Mouse (Mus musculus): ENCODE data around the gene Bcs1l. TPM values are rescaled to one million over a fixed set of nuclear protein-coding genes. Genes with fewer than 3 reads are reported as not detected.

Bcs1l gene
- polyA plus RNA-seq (2017; shearing (Covaris generic)): 10 to 100 TPM; 16.0 to 18.4 TPM

- peak; percentile 93 for ATAC-seq
Measured at GRCm38 (mm10) chr1:74587773-74588445, at the start of gene Bcs1l, which contains the start of gene Zfp142. Gene Bcs1l (plus strand): TSS chr1:74588289. Gene Zfp142 (minus strand): TSS chr1:74588246.

GRCm38 (mm10) chr1:74538650-74539049, 49.4 kb upstream of the Bcs1l start:
- no peak for ATAC-seq

DNA sequence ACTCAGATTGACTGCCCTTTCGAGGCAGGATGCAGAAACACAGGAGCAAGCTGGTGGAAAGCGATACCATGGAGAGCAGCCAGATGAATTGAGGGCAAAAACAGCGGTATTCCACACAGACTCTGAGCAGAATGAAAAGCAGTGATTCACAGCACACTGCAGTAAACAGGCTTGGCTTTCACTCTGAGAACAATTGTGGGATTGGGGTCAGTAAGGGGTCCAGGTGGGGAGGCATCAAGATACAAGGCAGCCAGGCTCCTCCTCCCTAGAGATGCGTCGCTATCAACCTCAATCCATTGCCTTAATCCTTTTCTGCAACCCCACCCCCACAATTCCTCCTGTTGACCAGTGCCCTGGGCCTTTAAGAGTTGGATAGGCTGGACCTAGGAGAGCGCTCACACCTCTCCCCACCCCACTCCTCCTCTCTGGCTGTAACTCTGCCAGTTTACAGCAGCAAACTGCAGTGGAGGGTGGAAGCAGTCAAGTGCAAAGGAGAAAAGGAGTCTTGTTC, 45.6 kb upstream of the Bcs1l start, which contains the start of gene Plcd4:
Gene Plcd4 (plus strand): TSS at position 438 of the 511 bp plus-strand sequence.
- ATAC-seq: no peak

DNA sequence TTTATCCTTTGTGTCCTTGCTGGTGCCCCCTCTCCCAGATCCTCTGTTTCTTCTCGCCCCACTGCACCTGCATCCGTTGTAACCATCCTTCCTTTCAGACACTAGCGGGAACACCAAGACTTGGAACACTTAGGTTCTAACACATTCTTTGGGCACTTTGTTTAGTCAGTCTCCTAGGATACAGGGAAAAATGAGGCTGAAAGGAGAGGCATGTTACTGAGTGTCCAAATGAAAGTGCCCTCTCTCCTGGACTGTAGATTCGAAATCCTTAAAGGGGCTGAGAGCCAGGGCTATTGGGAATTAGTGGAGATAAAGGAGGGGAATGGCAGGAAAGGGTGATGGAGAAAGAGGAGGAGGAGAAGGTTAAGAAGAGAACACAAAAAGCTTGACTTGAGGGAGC, 43.9 kb upstream of the Bcs1l start, which contains the start of gene Usp37:
Gene Usp37 (minus strand): TSS at position 101 of the 400 bp plus-strand sequence.
- ATAC-seq: no peak

- ATAC-seq: no peak
Measured at GRCm38 (mm10) chr1:74559061-74559460, 29.0 kb upstream of the Bcs1l start.

GRCm38 (mm10) chr1:74565834-74566233, 22.3 kb upstream of the Bcs1l start:
- no peak for ATAC-seq

DNA sequence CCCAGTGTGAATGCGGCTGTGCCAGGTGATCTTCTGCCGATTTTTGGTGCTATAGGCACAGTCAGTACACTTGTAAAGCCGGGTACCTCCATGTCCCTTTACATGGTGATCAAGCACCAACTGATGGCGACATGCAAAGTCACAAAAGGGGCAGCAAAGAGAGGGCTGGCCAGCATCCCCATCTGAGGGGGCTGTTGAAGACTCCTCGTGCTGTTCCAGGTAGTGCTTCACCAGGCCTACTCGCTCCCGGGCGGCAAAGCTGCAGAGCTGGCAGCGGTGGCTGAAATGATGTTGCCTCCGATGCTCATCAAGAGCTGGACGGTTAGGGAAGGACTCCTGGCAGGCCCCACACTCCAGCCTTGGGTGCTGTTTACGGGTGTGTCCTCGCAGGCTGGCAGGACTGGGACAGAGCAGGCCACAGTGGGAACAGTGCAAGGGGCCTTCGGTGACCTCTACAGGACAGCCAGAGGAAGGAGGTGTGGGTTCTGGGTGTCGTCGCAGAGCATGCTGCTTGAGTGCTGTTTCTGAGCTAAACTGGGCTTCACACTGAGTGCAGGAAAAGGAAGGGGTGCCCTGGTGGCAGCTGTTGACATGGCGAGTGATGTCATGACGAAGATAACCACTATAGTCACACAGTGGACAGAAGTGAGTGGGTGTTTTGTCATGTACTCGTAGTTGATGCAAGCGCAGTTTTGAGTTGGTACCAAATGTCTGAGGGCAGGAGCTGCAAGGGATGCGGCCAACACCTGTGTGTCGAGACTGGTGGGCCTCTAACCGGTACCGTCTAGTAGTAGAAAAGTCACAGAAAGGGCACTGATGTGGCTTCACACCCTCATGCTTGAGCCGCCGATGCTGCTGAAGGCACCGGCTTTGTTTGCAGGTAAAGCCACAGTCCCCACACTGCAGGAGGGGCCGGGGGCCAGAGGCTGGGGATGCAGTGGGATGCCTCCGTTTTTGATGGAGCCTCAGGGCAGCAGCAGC, 18.1 kb upstream of the Bcs1l start:
- no peak for ATAC-seq

GRCm38 (mm10) chr1:74582621-74583020, 5.5 kb upstream of the Bcs1l start:
- ATAC-seq: no peak

DNA sequence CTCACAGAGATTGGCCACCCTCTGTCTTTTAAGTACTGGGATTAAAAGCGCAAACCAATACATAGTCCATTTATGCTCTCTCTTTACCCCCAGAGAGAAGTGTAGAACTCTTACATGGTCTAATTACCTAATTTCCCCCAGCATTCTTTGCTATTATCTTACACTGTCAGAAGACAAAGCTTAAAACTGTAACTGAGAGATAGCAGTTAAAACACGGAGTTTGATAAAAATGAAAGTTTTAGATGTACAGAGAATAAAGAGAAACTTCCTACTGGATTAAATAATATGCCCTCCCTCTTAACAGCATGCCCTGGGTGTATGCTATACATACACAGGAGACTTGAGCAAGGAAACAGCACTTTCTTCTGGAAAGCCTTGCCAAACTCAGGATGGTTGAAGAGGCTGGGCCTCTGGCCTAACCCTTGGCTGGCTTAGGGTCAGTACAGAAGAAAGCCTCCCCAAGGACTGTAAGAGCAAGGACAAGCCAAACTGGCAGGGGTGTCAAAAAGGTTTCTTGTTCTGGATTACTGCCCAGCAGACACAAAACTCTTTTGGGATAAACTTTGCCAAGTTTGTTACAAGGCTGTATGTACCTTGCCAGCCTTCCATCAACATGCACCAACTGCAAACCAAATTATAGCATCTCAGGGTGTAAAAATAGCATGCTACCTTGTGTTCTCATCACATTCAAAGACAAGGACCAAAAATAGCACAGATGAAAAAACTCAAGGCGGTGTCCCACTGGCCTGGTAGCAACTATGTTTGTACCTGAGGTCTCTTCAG, 3.3 kb upstream of the Bcs1l start:
- no peak for ATAC-seq

- ATAC-seq: no peak
Measured at GRCm38 (mm10) chr1:74587233-74587772, 786 bp upstream of the Bcs1l start.

GRCm38 (mm10) chr1:74594434-74594833, 6.3 kb downstream of the Bcs1l start:
- ATAC-seq: no peak

DNA sequence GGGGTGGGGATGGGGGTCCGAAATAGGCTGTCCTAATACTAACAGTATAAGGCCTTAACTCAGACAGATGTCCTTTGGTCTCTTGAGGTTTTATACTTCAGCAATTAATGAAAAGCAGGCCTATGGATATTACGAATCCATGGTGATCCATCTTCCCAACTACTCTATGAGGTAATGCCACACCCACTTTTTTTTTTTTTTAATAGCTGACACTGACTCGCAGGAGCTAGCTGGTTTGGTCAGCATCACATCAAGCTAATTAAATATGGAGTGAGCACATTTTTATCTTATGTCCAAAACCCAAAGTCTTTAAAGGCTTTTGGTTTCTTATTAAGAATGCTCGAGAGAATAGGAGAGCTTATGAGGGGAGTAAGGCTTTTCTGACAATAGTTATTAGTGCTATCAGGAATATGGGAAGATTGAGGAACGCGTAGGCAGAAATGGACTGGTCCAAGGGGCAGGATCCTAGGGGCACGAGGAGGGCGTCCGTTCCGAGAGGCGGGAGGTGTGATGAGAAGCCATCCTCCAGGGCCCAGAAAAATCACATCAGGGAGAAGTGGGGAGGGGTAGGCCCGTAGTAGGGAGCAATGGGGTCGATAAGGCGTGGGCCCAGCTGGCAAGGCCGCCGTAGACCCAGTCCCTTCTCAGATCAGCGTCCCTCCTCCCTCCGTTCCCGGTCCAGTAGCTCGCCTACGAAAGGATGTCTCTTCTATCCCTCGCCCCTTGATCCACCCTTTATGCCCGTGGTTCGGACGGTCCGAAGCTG, 12.6 kb downstream of the Bcs1l start:
- peak; percentile 46 for ATAC-seq

- ATAC-seq: peak; percentile 100
Measured at GRCm38 (mm10) chr1:74601267-74601962, 13.3 kb downstream of the Bcs1l start, which contains the start of the genes Rnf25 and Stk36. Gene Rnf25 (minus strand): TSS chr1:74601397. Gene Stk36 (plus strand): TSS chr1:74601445.

- ATAC-seq: no peak
Measured at GRCm38 (mm10) chr1:74624183-74624582, 36.1 kb downstream of the Bcs1l start.

DNA sequence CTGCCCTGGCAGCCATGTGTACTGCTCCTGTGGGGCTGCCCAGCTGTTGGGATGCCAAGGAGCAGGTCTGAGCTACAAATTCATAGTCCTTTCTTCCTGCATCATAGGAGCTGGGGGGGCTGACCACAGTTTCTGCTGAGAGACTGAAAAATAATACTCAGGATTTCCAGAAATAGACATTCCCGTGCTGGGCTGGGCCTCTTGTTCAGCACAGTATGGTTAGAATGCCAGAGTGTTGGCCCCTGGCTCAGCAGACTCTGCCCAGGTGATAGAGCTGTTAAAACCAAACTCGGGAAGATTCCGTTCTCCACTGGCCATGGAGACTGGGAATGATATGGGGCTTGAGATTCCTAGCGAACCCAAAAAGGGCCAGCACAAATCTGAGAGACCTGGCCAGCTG, 38.0 kb downstream of the Bcs1l start:
- ATAC-seq: no peak

DNA sequence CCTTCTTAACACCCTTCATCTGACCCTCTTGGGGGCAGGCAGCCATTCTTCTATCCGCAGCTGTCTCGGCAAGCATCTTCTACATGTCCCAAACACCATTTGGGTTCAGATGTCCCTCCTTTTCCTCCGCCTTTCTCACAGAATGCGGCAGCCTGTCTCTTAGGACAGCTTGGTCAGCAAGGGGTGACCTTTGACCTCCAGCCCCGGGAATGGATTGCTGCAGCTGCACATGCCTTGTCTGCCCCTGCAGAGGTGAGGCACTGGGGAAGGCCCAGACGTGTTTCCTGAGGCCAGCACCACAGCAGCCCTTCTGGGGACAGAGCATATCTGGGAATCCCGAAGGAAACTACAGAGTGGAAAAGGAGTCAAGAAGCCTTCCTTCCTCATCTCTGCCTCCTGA, 39.9 kb downstream of the Bcs1l start:
- ATAC-seq: no peak

DNA sequence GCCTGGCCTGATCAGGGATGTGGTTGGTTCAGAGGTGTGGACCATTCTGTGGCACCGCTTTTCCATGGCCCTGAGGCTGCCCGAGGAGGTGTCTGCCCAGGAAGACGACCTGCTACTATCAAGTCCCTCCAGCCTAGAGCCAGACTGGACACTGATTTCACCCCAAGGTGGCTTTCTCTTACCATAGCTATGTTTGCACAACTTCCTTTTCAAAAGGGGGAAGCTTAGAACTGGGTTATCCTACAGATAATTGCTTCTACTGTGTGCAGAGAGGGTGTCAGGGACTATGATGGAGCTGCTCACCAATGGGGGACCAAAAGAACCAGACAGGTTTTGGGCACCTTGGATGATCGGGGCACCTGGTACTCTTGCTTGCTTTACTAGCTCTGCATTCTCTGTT, 44.6 kb downstream of the Bcs1l start:
- ATAC-seq: no peak

Measured in CD4-positive, CD25-positive, alpha-beta regulatory T cell, adult 4 months (primary cell).